Mouse (Mus musculus): ENCODE data around the gene Grm5. TPM values are rescaled to one million over a fixed set of nuclear protein-coding genes. Genes with fewer than 3 reads are reported as not detected.

Gene Grm5
- total and polyA plus RNA-seq, 2 experiments from 2014 or later = not detected

- no peaks in the 10 kb centered on the region for H3K36me3 ChIP-seq (replicated peaks; ENCODE audit: control insufficient read depth, insufficient read depth, low read length)
- no peaks in the 10 kb centered on the region for H3K27me3 ChIP-seq (ENCODE audit: control insufficient read depth, insufficient read depth, low read length)
- 20% methylated on average over 1 of the region's 1 CpGs for WGBS
- H3K4me2 ChIP-seq (ENCODE audit: low read depth, low read length) = no peak overlapping the region
- no peaks in the 10 kb centered on the region for H3K4me1 ChIP-seq (ENCODE audit: control insufficient read depth, insufficient read depth)
- H3K9me3 ChIP-seq (replicated peaks; ENCODE audit: control insufficient read depth, low read length) = no peaks in the 10 kb centered on the region
- TF ChIP-seq EP300 (IDR thresholded peaks at IDR 0.05; ENCODE audit: low read depth) (no peak), CTCF (IDR thresholded peaks at IDR 0.05; ENCODE audit: low read depth) (no peak)
- ATAC-seq (ENCODE audit: insufficient read depth, low read depth) (no peak), DNase-seq (ENCODE audit: low spot score) (no peak)
- no peak overlapping the region for H3K9ac ChIP-seq (replicated peaks; ENCODE audit: low read depth, low read length)
- H3K4me3 ChIP-seq (ENCODE audit: low read depth, low read length) = no peak overlapping the region
- no peak overlapping the region for H3K27ac ChIP-seq (ENCODE audit: low read depth)
Observed at GRCm38 (mm10) chr7:87587976-87588375, 4.0 kb downstream of the Grm5 start.

- no peak overlapping the region for H3K9ac ChIP-seq (replicated peaks; ENCODE audit: low read depth, low read length)
- H3K4me2 ChIP-seq (ENCODE audit: low read depth, low read length) = no peak overlapping the region
- no peak overlapping the region for H3K27ac ChIP-seq (ENCODE audit: low read depth)
- H3K36me3 ChIP-seq (replicated peaks; ENCODE audit: control insufficient read depth, insufficient read depth, low read length) = no peaks in the 10 kb centered on the region
- TF ChIP-seq EP300 (IDR thresholded peaks at IDR 0.05; ENCODE audit: low read depth) (no peak), CTCF (IDR thresholded peaks at IDR 0.05; ENCODE audit: low read depth) (no peak)
- no peaks in the 10 kb centered on the region for H3K4me1 ChIP-seq (ENCODE audit: control insufficient read depth, insufficient read depth)
- ATAC-seq (ENCODE audit: insufficient read depth, low read depth) = no peak
- H3K4me3 ChIP-seq (ENCODE audit: low read depth, low read length) = no peak overlapping the region
- WGBS = 50% methylated on average over 2 of the region's 2 CpGs
- H3K27me3 ChIP-seq (ENCODE audit: control insufficient read depth, insufficient read depth, low read length) = no peaks in the 10 kb centered on the region
- DNase-seq (ENCODE audit: low spot score) = no peak
- no peaks in the 10 kb centered on the region for H3K9me3 ChIP-seq (replicated peaks; ENCODE audit: control insufficient read depth, low read length)
Observed at GRCm38 (mm10) chr7:87626251-87626650, 42.3 kb downstream of the Grm5 start.

- H3K36me3 ChIP-seq (replicated peaks; ENCODE audit: control insufficient read depth, insufficient read depth, low read length) = no peaks in the 10 kb centered on the region
- no peak for DNase-seq (ENCODE audit: low spot score)
- no peak for TF ChIP-seq CTCF (IDR thresholded peaks at IDR 0.05; ENCODE audit: low read depth)
- TF ChIP-seq EP300 (IDR thresholded peaks at IDR 0.05; ENCODE audit: low read depth) = no peak
- no peak overlapping the region for H3K27ac ChIP-seq (ENCODE audit: low read depth)
- no peaks in the 10 kb centered on the region for H3K27me3 ChIP-seq (ENCODE audit: control insufficient read depth, insufficient read depth, low read length)
- 51% methylated on average over 1 of the region's 1 CpGs for WGBS
- H3K4me2 ChIP-seq (ENCODE audit: low read depth, low read length) = no peak overlapping the region
- H3K4me3 ChIP-seq (ENCODE audit: low read depth, low read length) = no peak overlapping the region
- no peak for ATAC-seq (ENCODE audit: insufficient read depth, low read depth)
- no peak overlapping the region for H3K9ac ChIP-seq (replicated peaks; ENCODE audit: low read depth, low read length)
- H3K4me1 ChIP-seq (ENCODE audit: control insufficient read depth, insufficient read depth) = no peaks in the 10 kb centered on the region
- no peaks in the 10 kb centered on the region for H3K9me3 ChIP-seq (replicated peaks; ENCODE audit: control insufficient read depth, low read length)
Observed at GRCm38 (mm10) chr7:87635530-87635929, 51.6 kb downstream of the Grm5 start.

GRCm38 (mm10) chr7:87650610-87651009, 66.6 kb downstream of the Grm5 start:
- Histone ChIP-seq H3K36me3 (replicated peaks; ENCODE audit: control insufficient read depth, insufficient read depth, low read length) (no peaks in the 10 kb centered on the region), H3K9ac (replicated peaks; ENCODE audit: low read depth, low read length) (no peak overlapping the region), H3K9me3 (replicated peaks; ENCODE audit: control insufficient read depth, low read length) (no peaks in the 10 kb centered on the region), H3K27ac (ENCODE audit: low read depth) (no peak overlapping the region), H3K4me1 (ENCODE audit: control insufficient read depth, insufficient read depth) (no peaks in the 10 kb centered on the region), H3K4me3 (ENCODE audit: low read depth, low read length) (no peak overlapping the region), H3K4me2 (ENCODE audit: low read depth, low read length) (no peak overlapping the region), H3K27me3 (ENCODE audit: control insufficient read depth, insufficient read depth, low read length) (no peaks in the 10 kb centered on the region)
- no peak for DNase-seq (ENCODE audit: low spot score)
- 74% methylated on average over 3 of the region's 3 CpGs for WGBS
- ATAC-seq (ENCODE audit: insufficient read depth, low read depth) = no peak
- TF ChIP-seq CTCF (IDR thresholded peaks at IDR 0.05; ENCODE audit: low read depth) (no peak), EP300 (IDR thresholded peaks at IDR 0.05; ENCODE audit: low read depth) (no peak)

GRCm38 (mm10) chr7:87661794-87662193, 77.8 kb downstream of the Grm5 start:
- H3K36me3 ChIP-seq (replicated peaks; ENCODE audit: control insufficient read depth, insufficient read depth, low read length) = no peaks in the 10 kb centered on the region
- TF ChIP-seq EP300 (IDR thresholded peaks at IDR 0.05; ENCODE audit: low read depth) (no peak), CTCF (IDR thresholded peaks at IDR 0.05; ENCODE audit: low read depth) (no peak)
- DNase-seq (ENCODE audit: low spot score) = no peak
- no peak overlapping the region for H3K4me3 ChIP-seq (ENCODE audit: low read depth, low read length)
- no peaks in the 10 kb centered on the region for H3K27me3 ChIP-seq (ENCODE audit: control insufficient read depth, insufficient read depth, low read length)
- H3K4me2 ChIP-seq (ENCODE audit: low read depth, low read length) = no peak overlapping the region
- 37% methylated on average over 3 of the region's 3 CpGs for WGBS
- no peak overlapping the region for H3K9ac ChIP-seq (replicated peaks; ENCODE audit: low read depth, low read length)
- no peaks in the 10 kb centered on the region for H3K4me1 ChIP-seq (ENCODE audit: control insufficient read depth, insufficient read depth)
- H3K27ac ChIP-seq (ENCODE audit: low read depth) = no peak overlapping the region
- ATAC-seq (ENCODE audit: insufficient read depth, low read depth) = no peak
- no peaks in the 10 kb centered on the region for H3K9me3 ChIP-seq (replicated peaks; ENCODE audit: control insufficient read depth, low read length)

- ATAC-seq (ENCODE audit: insufficient read depth, low read depth) = no peak
Observed at GRCm38 (mm10) chr7:87664041-87664440, 80.1 kb downstream of the Grm5 start.

More at GRCm38 (mm10) chr7:87664041-87664440, 80.1 kb downstream of the Grm5 start:
- Histone ChIP-seq H3K4me2 (ENCODE audit: low read depth, low read length) (no peak overlapping the region), H3K27ac (ENCODE audit: low read depth) (no peak overlapping the region), H3K9me3 (replicated peaks; ENCODE audit: control insufficient read depth, low read length) (no peaks in the 10 kb centered on the region), H3K9ac (replicated peaks; ENCODE audit: low read depth, low read length) (no peak overlapping the region), H3K4me1 (ENCODE audit: control insufficient read depth, insufficient read depth) (no peaks in the 10 kb centered on the region), H3K36me3 (replicated peaks; ENCODE audit: control insufficient read depth, insufficient read depth, low read length) (no peaks in the 10 kb centered on the region), H3K27me3 (ENCODE audit: control insufficient read depth, insufficient read depth, low read length) (no peaks in the 10 kb centered on the region), H3K4me3 (ENCODE audit: low read depth, low read length) (no peak overlapping the region)
- no peak for DNase-seq (ENCODE audit: low spot score)
- TF ChIP-seq EP300 (IDR thresholded peaks at IDR 0.05; ENCODE audit: low read depth) = no peak
- no peak for TF ChIP-seq CTCF (IDR thresholded peaks at IDR 0.05; ENCODE audit: low read depth)
- 51% methylated on average over 2 of the region's 2 CpGs for whole genome bisulfite sequencing
